Mouse (Mus musculus): ENCODE measurements at regions not wholly inside any gene's neighbourhood (a gene's known extent, or its start where the extent isn't known, plus 50 kb on each side); places are given as distances from the start of the nearest gene placed in this dataset.

DNA sequence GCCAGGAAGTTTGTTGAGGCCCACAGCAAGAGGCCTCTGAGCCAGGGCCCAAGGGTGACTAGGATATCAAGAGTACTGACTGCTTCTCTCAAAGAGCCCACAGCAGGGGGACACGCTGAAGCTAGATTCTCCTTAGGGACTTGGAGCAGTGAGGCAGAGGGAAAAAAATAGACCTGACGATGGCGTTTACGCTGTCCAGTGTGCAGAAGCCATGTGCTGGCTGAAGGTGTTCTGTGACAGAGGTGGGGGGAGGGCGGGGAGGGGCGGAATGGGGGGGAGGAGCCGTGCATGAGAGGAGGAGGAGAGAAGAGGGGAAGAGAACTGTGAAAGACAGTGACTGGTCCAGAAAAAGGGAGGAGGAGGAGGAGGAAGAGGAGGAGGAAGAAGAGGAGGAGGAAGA lies 52.6 kb upstream of the Casz1 start:
- TF ChIP-seq POLR2A (IDR thresholded peaks at IDR 0.05; ENCODE audit: control insufficient read depth, extremely low read depth, insufficient read depth, low read length, poor library complexity) (no peak), CTCF (IDR thresholded peaks at IDR 0.05; ENCODE audit: borderline replicate concordance, control insufficient read depth, extremely low read depth, insufficient read depth, low read length, poor library complexity) (no peak)

Measured in thymus, adult 2 months (tissue).